Mouse (Mus musculus) heart, postnatal 0 days (tissue): Measurements from ENCODE around the gene Rgs6. TPM values are rescaled to one million over a fixed set of nuclear protein-coding genes. Genes with fewer than 3 reads are reported as not detected.

Source experiments
- ATAC-seq: fragments of 200-750 bp; cut with Nextera tagmentation; 2 replicates; pipeline ENCODE4 v1.8.0; 2017; ENCODE audit warnings: low read depth, moderate number of reproducible peaks, moderate library complexity; ENCODE audit not compliant: insufficient read depth
- DNase-seq: peaks from one replicate; pipeline ENCODE4 v3.0.0-alpha.2; 2016; ENCODE audit warnings: low spot score
- H3K27ac ChIP-seq: fragments of 300-500 bp; sonication (generic); 2 replicates; pipeline ENCODE4 v1.5.1; 2014; ENCODE audit warnings: low read depth, mild to moderate bottlenecking
- H3K27me3 ChIP-seq: fragments of 300-500 bp; sonication (generic); 2 replicates; pipeline ENCODE4 v1.6.1; 2014; ENCODE audit warnings: low read length, mixed read lengths; ENCODE audit not compliant: control insufficient read depth, insufficient read depth
- H3K36me3 ChIP-seq: fragments of 300-500 bp; sonication (generic); replicated peaks from 2 replicates; pipeline ENCODE4 v1.6.1; 2014; ENCODE audit warnings: low read length, mixed read lengths; ENCODE audit not compliant: control insufficient read depth, insufficient read depth
- H3K4me1 ChIP-seq: fragments of 300-500 bp; sonication (generic); 2 replicates; pipeline ENCODE4 v1.6.1; 2014; ENCODE audit warnings: antibody characterized with exemption; ENCODE audit not compliant: control insufficient read depth, insufficient read depth
- H3K4me2 ChIP-seq: fragments of 300-500 bp; sonication (generic); 2 replicates; pipeline ENCODE4 v1.6.1; 2014; ENCODE audit warnings: low read depth, mild to moderate bottlenecking, low read length, moderate library complexity
- H3K4me3 ChIP-seq: fragments of 300-500 bp; sonication (generic); 2 replicates; pipeline ENCODE4 v1.5.1; 2014; ENCODE audit warnings: low read depth, low read length
- H3K9ac ChIP-seq: fragments of 300-500 bp; sonication (generic); replicated peaks from 2 replicates; pipeline ENCODE4 v1.6.1; 2014; ENCODE audit warnings: low read depth, low read length, mixed read lengths
- H3K9me3 ChIP-seq: fragments of 300-500 bp; sonication (generic); replicated peaks from 2 replicates; pipeline ENCODE4 v1.6.1; 2016; ENCODE audit warnings: low read length; ENCODE audit not compliant: control insufficient read depth
- CTCF ChIP-seq: IDR thresholded peaks from 2 replicates; pipeline ENCODE4 v1.5.1; 2016; ENCODE audit warnings: antibody characterized with exemption, control low read depth, low read depth
- EP300 ChIP-seq: IDR thresholded peaks from 2 replicates; pipeline ENCODE4 v1.6.1; 2016; ENCODE audit warnings: antibody characterized with exemption, low read depth
- WGBS: fragments of 180-500 bp; shearing (Covaris S2); extraction: QIAGEN DNeasy Blood & Tissue Kit; methylation state at CpG from one replicate; pipeline ENCODE4 v1.1.7; 2014; 5-methylcytosine and 5-hydroxymethylcytosine counted together
- polyA plus RNA-seq: library from polyadenylated mRNA; unstranded; fragments of >200 nt; fragmentation: Nextera tagmentation; extraction: Ambion mirVana; gene quantifications from 2 replicates; pipeline ENCODE4 v1.2.1, GENCODE M21; 2015
- total RNA-seq: library from RNA; depleted of rRNA; stranded (reverse); fragments of >200 nt; gene quantifications from 2 replicates; pipeline ENCODE4 v1.2.3, GENCODE M21; 2014; ENCODE audit warnings: low replicate concordance

Gene Rgs6
- total and polyA plus RNA-seq, 2 experiments from 2014 or later = 12.1 to 16.5 TPM

DNA sequence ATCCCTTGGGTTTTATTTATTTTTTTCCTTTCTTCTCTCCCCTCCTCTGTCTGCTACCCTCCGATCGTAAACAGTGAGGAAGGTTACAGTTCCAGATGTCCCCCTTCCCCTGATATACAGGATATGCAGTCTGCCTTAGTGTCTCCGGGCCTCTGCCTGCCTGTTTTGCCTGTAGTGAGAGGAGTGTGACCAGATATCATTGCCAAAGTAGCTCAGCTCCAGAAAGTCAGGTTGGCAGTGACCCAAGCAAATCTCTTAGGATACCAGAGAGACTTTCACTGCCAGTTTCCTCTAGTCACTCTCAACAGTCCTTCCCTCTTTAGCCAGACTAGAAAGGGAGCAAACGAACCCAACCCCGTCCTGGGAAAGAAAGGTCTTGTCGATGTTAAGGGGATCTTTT lies 545.7 kb downstream of the Rgs6 start:
- no peak for TF ChIP-seq EP300
- TF ChIP-seq CTCF = no peak
- DNase-seq (peak; percentile 88), ATAC-seq (peak; percentile 65; the same call in 1 of the 2 replicates)
- Histone ChIP-seq H3K27me3 (no peaks in the 10 kb centered on the region), H3K4me2 (no peak overlapping the region), H3K4me1 (peaks cover 37% of the 10 kb centered on the region), H3K9ac (no peak overlapping the region), H3K9me3 (no peaks in the 10 kb centered on the region), H3K27ac (peak overlapping the region; percentile 51), H3K36me3 (no peaks in the 10 kb centered on the region), H3K4me3 (no peak overlapping the region)
- whole genome bisulfite sequencing = 9% methylated on average over 6 of the region's 6 CpGs

DNA sequence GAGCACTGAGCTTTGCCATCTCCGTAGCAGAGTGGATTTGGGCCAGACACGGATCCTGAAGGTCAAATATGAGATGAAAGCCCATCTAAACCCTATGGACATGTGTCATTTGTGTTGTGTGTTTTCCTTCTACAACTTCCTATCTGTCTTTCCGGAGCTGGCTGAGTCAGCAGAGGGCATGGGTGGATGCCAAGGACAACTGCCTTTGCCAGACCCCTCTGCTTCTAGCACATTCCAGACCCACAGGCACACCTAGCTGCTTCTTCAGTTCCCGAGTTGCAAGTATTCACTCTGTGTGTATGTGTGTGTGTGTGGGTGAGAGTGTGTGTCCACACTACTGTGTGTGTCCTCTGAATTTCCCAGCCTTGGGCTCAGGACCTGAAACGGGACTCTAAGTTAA lies 547.9 kb downstream of the Rgs6 start:
- DNase-seq = peak; percentile 44
- peak; percentile 48; the same call in 1 of the 2 replicates for ATAC-seq
- Histone ChIP-seq H3K27me3 (no peaks in the 10 kb centered on the region), H3K9ac (no peak overlapping the region), H3K9me3 (no peaks in the 10 kb centered on the region), H3K4me2 (no peak overlapping the region), H3K36me3 (no peaks in the 10 kb centered on the region), H3K27ac (peak overlapping the region; percentile 31; the same call in 1 of the 2 replicates), H3K4me1 (peaks cover 37% of the 10 kb centered on the region), H3K4me3 (no peak overlapping the region)
- TF ChIP-seq EP300 (no peak), CTCF (no peak)
- WGBS = 40% methylated on average over 5 of the region's 5 CpGs

DNA sequence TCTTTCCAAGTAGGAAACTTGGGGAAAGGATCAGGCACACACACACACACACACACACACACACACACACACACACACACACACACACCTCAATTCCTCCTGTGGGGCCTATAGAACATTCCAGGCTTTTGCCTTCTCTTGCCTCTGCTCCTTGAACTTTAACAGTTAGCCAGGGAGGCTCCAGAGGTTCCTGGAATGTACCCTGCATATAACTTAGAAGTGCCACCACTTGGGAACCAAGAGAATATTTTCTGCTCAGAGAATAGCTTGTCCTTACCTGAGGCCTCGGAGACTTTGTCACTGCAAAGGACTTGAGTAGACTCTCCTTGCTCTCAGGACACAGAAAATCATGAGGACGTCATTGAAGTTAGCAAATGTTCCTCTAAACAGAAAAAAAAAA lies 548.4 kb downstream of the Rgs6 start:
- Histone ChIP-seq H3K27ac (0 out of 2 replicates have a peak overlapping the region, but pooled peaks have one; percentile 31), H3K9ac (no peak overlapping the region), H3K4me3 (no peak overlapping the region), H3K36me3 (no peaks in the 10 kb centered on the region), H3K9me3 (no peaks in the 10 kb centered on the region), H3K27me3 (no peaks in the 10 kb centered on the region), H3K4me2 (no peak overlapping the region), H3K4me1 (peaks cover 37% of the 10 kb centered on the region)
- no peak for ATAC-seq
- TF ChIP-seq CTCF = no peak
- no peak for TF ChIP-seq EP300
- 66% methylated on average over 2 of the region's 2 CpGs for WGBS
- no peak for DNase-seq

DNA sequence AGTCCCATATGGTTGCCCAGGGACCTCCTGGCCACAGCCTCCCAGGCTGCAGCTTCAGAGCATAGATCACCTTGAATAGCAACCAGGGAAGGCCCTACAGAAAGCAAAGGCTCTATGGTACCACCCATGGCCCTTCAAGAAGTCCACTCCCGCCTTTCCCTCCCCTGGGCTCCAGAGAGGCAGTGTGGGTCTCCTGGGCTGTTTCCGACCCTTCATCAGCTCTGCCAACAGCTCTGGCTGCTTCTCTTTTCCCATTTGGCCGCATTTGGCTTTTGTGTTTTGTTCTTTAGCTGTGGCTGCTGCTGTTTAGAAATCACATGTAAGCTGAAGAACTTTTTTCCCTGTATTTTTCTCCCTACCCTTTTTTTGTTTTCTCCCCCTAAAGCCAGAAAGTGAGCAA lies 548.9 kb downstream of the Rgs6 start:
- Histone ChIP-seq H3K9ac (no peak overlapping the region), H3K27me3 (no peaks in the 10 kb centered on the region), H3K36me3 (no peaks in the 10 kb centered on the region), H3K4me2 (no peak overlapping the region), H3K4me3 (no peak overlapping the region), H3K27ac (no peak overlapping the region), H3K9me3 (no peaks in the 10 kb centered on the region), H3K4me1 (peaks cover 34% of the 10 kb centered on the region)
- 74% methylated on average over 3 of the region's 3 CpGs for WGBS
- TF ChIP-seq EP300 (no peak), CTCF (no peak)
- ATAC-seq = no peak
- DNase-seq = no peak

DNA sequence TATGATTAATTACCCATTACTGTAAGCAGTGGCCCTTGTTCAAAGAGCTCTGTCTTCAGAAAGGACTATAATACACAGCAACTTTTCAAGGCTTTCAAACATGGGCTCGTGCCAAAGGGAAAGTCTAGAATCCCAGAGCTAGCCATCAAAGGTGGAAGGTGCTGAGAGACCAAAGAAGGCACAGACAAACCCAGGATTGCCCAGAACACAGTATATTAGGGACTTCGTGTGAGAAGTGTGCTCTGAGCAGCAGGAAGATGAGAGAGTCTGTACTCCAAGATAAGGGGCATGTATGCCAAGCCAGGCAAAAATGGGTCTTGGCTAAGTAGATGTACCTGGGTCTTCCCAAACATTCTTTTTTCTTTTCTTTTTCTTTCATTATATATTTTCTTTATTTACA lies 553.1 kb downstream of the Rgs6 start:
- Histone ChIP-seq H3K27me3 (no peaks in the 10 kb centered on the region), H3K4me3 (no peak overlapping the region), H3K9me3 (no peaks in the 10 kb centered on the region), H3K9ac (no peak overlapping the region), H3K4me2 (no peak overlapping the region), H3K27ac (no peak overlapping the region), H3K4me1 (peaks cover 27% of the 10 kb centered on the region), H3K36me3 (no peaks in the 10 kb centered on the region)
- DNase-seq (no peak), ATAC-seq (no peak)
- no peak for TF ChIP-seq EP300
- no peak for TF ChIP-seq CTCF
- WGBS = 45% methylated on average over 2 of the region's 2 CpGs

DNA sequence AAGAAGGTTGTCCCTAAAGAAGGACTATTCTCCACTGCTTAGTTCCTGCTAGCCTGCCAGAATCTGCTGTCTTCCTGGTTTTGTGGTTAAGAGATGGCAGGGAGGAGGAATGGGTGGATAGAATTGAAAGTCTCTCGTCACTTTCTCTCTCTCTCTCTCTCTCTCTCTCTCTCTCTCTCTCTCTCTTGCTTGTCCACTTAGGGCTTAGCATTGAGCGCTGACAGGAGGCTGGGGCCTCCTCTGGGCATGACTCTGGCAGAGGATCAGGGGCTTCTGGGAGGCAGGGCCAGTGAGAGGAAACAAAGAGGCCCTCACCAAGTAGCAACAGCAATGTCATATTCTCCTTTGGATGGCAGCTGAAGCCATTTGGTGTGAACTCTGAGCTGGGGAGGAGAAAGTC lies 554.4 kb downstream of the Rgs6 start:
- Histone ChIP-seq H3K4me2 (no peak overlapping the region), H3K4me3 (no peak overlapping the region), H3K36me3 (no peaks in the 10 kb centered on the region), H3K9me3 (no peaks in the 10 kb centered on the region), H3K27ac (peak overlapping the region; percentile 53), H3K9ac (no peak overlapping the region), H3K4me1 (peaks cover 35% of the 10 kb centered on the region), H3K27me3 (no peaks in the 10 kb centered on the region)
- whole genome bisulfite sequencing = 11% methylated on average over 2 of the region's 2 CpGs
- DNase-seq (peak; percentile 51), ATAC-seq (peak; percentile 52; the same call in 1 of the 2 replicates)
- TF ChIP-seq CTCF (no peak), EP300 (no peak)
